Mouse (Mus musculus) lung, adult 2 months (tissue): ENCODE data around the gene Fbln1. TPM values are rescaled to one million over a fixed set of nuclear protein-coding genes. Genes with fewer than 3 reads are reported as not detected.
"Not testable (repeated sequence)": the region's sequence is repeated elsewhere in the genome, so short reads cannot be mapped to it uniquely, and the experiment has no call there.

Experiments used
- DNase-seq: peaks from one replicate; pipeline ENCODE4 v3.0.0; 2022
- H3K4me1 ChIP-seq: fragments of 200-500 bp; 2 replicates; pipeline ENCODE4 v1.6.1; 2011; ENCODE audit warnings: low read length; ENCODE audit not compliant: control insufficient read depth, insufficient read depth
- H3K4me3 ChIP-seq: fragments of 200-500 bp; replicated peaks from 2 replicates; pipeline ENCODE3; 2011; ENCODE audit warnings: low read depth, mild to moderate bottlenecking, control low read depth, low read length; ENCODE audit errors: extremely low read depth
- CTCF ChIP-seq: fragments of 200-500 bp; IDR thresholded peaks from 2 replicates; pipeline ENCODE4 v1.5.1; 2011; ENCODE audit warnings: mild to moderate bottlenecking, low read length, control low read depth; ENCODE audit not compliant: insufficient read depth
- POLR2A ChIP-seq: fragments of 200-500 bp; IDR thresholded peaks from 2 replicates; pipeline ENCODE4 v1.6.1; 2011; ENCODE audit warnings: low read depth, mild to moderate bottlenecking, control low read depth, low read length, borderline replicate concordance; ENCODE audit errors: extremely low read depth
- whole genome bisulfite sequencing: fragments of 180-500 bp; shearing (Covaris S2); methylation state at CpG from one replicate; pipeline ENCODE4 v1.1.7; 2018; 5-methylcytosine and 5-hydroxymethylcytosine counted together
- polyA plus RNA-seq: library from polyadenylated mRNA; depleted of rRNA; stranded (reverse); fragments of >200 nt; gene quantifications from 2 replicates; pipeline ENCODE4 v1.2.3, GENCODE M21; 2012; rRNA removed

Gene Fbln1
- polyA plus RNA-seq, 1 experiment: 116 TPM

GRCm38 (mm10) chr15:85324426-85324825, 118.7 kb downstream of the Fbln1 start:
- TF ChIP-seq POLR2A (no peak), CTCF (no peak)
- no peaks in the 10 kb centered on the region; the same call in 1 of the 2 replicates for H3K4me1 ChIP-seq
- no peak overlapping the region for H3K4me3 ChIP-seq
- no peak for DNase-seq
- WGBS: 92% methylated on average over 1 of the region's 1 CpGs

GRCm38 (mm10) chr15:85327808-85328207, 122.1 kb downstream of the Fbln1 start:
- H3K4me1 ChIP-seq: no peaks in the 10 kb centered on the region; the same call in 1 of the 2 replicates
- H3K4me3 ChIP-seq: no peak overlapping the region
- no peak for DNase-seq
- 20% methylated on average over 11 of the region's 11 CpGs for WGBS
- TF ChIP-seq POLR2A (no peak), CTCF (no peak)

GRCm38 (mm10) chr15:85328455-85328854, 122.7 kb downstream of the Fbln1 start:
- peak; percentile 14; the same call in 1 of the 2 replicates for TF ChIP-seq CTCF
- WGBS: 89% methylated on average over 2 of the region's 2 CpGs
- H3K4me1 ChIP-seq, DNase-seq, H3K4me3 ChIP-seq: not testable (repeated sequence)

GRCm38 (mm10) chr15:85329096-85329495, 123.3 kb downstream of the Fbln1 start:
- H3K4me1 ChIP-seq: no peaks in the 10 kb centered on the region; the same call in 1 of the 2 replicates
- no peak for DNase-seq
- 92% methylated on average over 5 of the region's 5 CpGs for WGBS
- no peak overlapping the region for H3K4me3 ChIP-seq
- TF ChIP-seq CTCF (no peak), POLR2A (no peak)

- 88% methylated on average over 6 of the region's 6 CpGs for WGBS
- TF ChIP-seq CTCF (no peak), POLR2A (no peak)
- H3K4me3 ChIP-seq: no peak overlapping the region
- H3K4me1 ChIP-seq: no peaks in the 10 kb centered on the region; the same call in 1 of the 2 replicates
- DNase-seq: no peak
Observed at GRCm38 (mm10) chr15:85330024-85330423, 124.3 kb downstream of the Fbln1 start.

- not testable (repeated sequence) for DNase-seq, H3K4me1 ChIP-seq, H3K4me3 ChIP-seq
- WGBS: 86% methylated on average over 6 of the region's 6 CpGs
Observed at GRCm38 (mm10) chr15:85333511-85333910, 127.8 kb downstream of the Fbln1 start.

- Histone ChIP-seq H3K4me3 (no peak overlapping the region), H3K4me1 (peaks cover 6% of the 10 kb centered on the region; the same call in 1 of the 2 replicates)
- no peak for DNase-seq
- 52% methylated on average over 3 of the region's 3 CpGs for WGBS
- TF ChIP-seq POLR2A (no peak), CTCF (no peak)
Observed at GRCm38 (mm10) chr15:85334234-85334633, 128.5 kb downstream of the Fbln1 start.

- peak within 1 kb of the TSS; percentile 56 for H3K4me3 ChIP-seq
- no peak for DNase-seq
- TF ChIP-seq CTCF (no peak), POLR2A (no peak)
- peaks cover 6% of the 10 kb centered on the region; the same call in 1 of the 2 replicates for H3K4me1 ChIP-seq
- WGBS: 15% methylated on average over 18 of the region's 19 CpGs
Observed at GRCm38 (mm10) chr15:85335671-85336300, 130.0 kb downstream of the Fbln1 start, which contains the start of gene Atxn10. Atxn10 (plus strand) TSS chr15:85336245.

Other genes with a start within 250 kb of the Fbln1 start
- gene 5031439G07Rik, start 217.4 kb upstream of the Fbln1 start, polyA plus RNA-seq: 17.1 and 23.2 TPM in 2 replicates
- 2.0 and 3.0 TPM in 2 replicates for gene Upk3a, start 188.8 kb upstream of the Fbln1 start, polyA plus RNA-seq
- gene Fam118a, start 177.0 kb upstream of the Fbln1 start, polyA plus RNA-seq: 6.7 and 7.0 TPM in 2 replicates
- gene Smc1b, start 74.0 kb upstream of the Fbln1 start, polyA plus RNA-seq: not detected in 2 replicates
- 0.37 and 0.43 TPM in 2 replicates for gene Ribc2, start 73.9 kb upstream of the Fbln1 start, polyA plus RNA-seq
- 116 and 131 TPM in 2 replicates for gene Atxn10, start 130.3 kb downstream of the Fbln1 start, polyA plus RNA-seq